Mouse (Mus musculus) forebrain, embryonic 12.5 days (tissue): ENCODE data around the gene Agap1. TPM values are rescaled to one million over a fixed set of nuclear protein-coding genes. Genes with fewer than 3 reads are reported as not detected.

Source experiments
- ATAC-seq: fragments of 200-750 bp; cut with Nextera tagmentation; 2 replicates; pipeline ENCODE4 v1.8.0; 2017; ENCODE audit warnings: moderate TSS enrichment; ENCODE audit not compliant: low FRiP score
- H3K27ac ChIP-seq: fragments of 300-500 bp; sonication (generic); 2 replicates; pipeline ENCODE4 v1.5.1; 2016; ENCODE audit warnings: mild to moderate bottlenecking
- H3K27me3 ChIP-seq: fragments of 300-500 bp; sonication (generic); 2 replicates; pipeline ENCODE4 v1.6.1; 2016; ENCODE audit warnings: mild to moderate bottlenecking
- H3K36me3 ChIP-seq: fragments of 300-500 bp; sonication (generic); replicated peaks from 2 replicates; pipeline ENCODE4 v1.6.1; 2016; ENCODE audit warnings: mild to moderate bottlenecking
- H3K4me1 ChIP-seq: fragments of 300-500 bp; sonication (generic); 2 replicates; pipeline ENCODE4 v1.6.1; 2016
- H3K4me2 ChIP-seq: fragments of 300-500 bp; sonication (generic); 2 replicates; pipeline ENCODE4 v1.6.1; 2016; ENCODE audit warnings: mild to moderate bottlenecking, moderate library complexity
- H3K4me3 ChIP-seq: fragments of 300-500 bp; sonication (generic); replicated peaks from 2 replicates; pipeline ENCODE4 v1.5.1; 2016; ENCODE audit warnings: mild to moderate bottlenecking
- H3K9ac ChIP-seq: fragments of 300-500 bp; sonication (generic); 2 replicates; pipeline ENCODE4 v1.6.1; 2016; ENCODE audit warnings: mild to moderate bottlenecking
- H3K9me3 ChIP-seq: fragments of 300-500 bp; sonication (generic); 2 replicates; pipeline ENCODE4 v1.6.1; 2016
- WGBS: fragments of 180-500 bp; shearing (Covaris S2); methylation state at CpG from one replicate; pipeline ENCODE4 v1.1.7; 2016; 5-methylcytosine and 5-hydroxymethylcytosine counted together
- polyA plus RNA-seq: library from polyadenylated mRNA; unstranded; fragments of >200 nt; fragmentation: Nextera tagmentation; extraction: Ambion mirVana; gene quantifications from 2 replicates; pipeline ENCODE4 v1.2.1, GENCODE M21; 2016

The Agap1 gene
- polyA plus RNA-seq, 1 experiment from 2014 or later: 49.9 TPM

DNA sequence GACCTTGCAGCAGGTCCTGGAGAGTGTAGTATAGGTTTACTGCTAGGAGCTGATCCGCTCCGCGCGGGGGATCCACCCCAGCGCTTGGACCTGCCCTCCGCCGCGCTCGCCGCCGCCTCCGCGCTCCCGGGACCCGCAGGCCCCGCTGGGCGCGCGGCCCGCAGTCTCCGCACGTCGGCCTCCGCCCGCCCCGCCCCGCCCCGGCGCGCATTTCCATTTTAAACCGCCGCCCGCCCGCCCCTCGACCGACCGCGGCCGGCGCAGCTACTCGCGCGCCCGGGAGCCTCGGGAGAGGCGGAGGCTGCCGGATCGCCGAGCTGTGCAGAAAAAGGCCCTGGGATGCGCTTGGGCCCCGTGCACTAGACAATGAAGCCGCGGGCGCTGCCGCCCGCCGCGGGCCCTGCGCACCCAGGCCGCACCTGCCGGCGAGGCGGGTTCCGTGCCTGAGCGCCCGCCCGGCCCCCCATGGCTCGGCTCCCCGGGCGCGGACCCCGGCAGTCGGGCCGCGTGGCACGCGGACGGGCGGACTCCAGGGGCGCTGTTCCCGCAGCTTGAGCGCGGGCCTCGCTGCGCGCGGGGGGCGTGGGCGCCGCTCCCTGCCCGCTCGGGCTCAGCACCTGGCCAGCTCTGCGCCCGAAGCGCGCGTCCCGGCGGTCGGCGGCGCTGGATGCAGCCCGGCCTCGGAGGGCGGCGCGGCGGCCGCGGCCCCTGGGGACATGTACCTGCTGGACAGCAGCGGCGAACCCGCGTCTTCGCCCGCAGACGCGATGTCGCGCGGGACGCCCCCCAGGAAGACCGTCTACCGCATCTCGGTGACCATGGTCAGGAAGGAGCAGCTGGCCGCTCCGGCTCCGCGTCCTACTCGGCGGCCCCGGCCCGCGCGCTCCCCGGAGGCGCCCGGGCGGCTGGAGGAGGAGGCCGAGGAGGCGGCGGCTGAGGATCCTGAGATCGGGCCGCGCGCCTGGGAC, 125.7 kb downstream of the Agap1 start:
- peaks cover 74% of the 10 kb centered on the region for H3K4me1 ChIP-seq

DNA sequence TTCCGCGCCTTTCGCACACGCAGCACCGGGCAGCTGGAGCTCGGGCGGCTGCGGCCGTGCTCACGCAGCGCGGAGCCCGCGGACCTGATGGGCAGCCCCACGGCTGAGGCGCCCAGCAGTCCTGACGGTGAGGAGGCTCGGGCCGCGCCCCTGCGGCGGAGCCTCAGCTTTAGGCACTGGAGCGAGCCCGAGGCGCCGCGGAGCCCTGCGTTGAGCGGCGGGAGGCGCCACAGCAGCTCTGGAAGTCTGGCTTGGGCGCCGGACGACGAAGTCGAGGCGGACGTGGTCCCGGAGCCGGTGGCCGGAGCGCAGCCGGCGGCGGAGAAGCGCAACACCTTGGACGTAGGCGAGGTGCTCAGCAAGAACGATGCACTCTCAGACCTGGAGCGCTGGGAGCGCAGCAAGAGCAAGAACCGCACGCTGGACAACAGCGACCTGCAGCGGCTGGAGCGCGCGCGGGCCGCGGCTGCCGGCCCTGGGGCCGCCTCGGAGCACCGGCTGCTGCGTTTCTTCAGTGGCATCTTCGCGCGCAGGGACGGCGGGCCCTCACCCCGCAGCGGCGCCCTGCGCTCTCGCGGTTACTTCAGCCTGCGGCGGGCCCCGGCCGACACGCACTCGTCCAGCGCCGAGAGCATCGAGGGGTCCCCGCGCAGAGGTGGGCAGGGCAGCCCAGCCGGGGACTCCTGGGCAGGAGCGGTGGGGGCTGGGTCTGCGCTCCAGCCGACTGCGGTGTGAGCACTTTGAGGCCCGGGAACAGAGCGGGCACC, 126.6 kb downstream of the Agap1 start:
- Histone ChIP-seq H3K4me3 (peak overlapping the region; percentile 75), H3K27me3 (peaks cover 21% of the 10 kb centered on the region; the same call in 1 of the 2 replicates), H3K9me3 (no peaks in the 10 kb centered on the region), H3K9ac (peak overlapping the region; percentile 90), H3K4me1 (peaks cover 73% of the 10 kb centered on the region), H3K4me2 (peak overlapping the region; percentile 99), H3K27ac (peak overlapping the region; percentile 96), H3K36me3 (no peaks in the 10 kb centered on the region)
- under 1% methylated on average over 94 of the region's 95 CpGs for WGBS
- ATAC-seq: peak; percentile 50

More for the DNA sequence above, 125.7 kb downstream of the Agap1 start:
- Histone ChIP-seq H3K4me2 (peak overlapping the region; percentile 99), H3K36me3 (no peaks in the 10 kb centered on the region), H3K4me3 (peak overlapping the region; percentile 75), H3K9me3 (no peaks in the 10 kb centered on the region), H3K27me3 (peaks cover 18% of the 10 kb centered on the region; the same call in 1 of the 2 replicates), H3K27ac (peak overlapping the region; percentile 96), H3K9ac (peak overlapping the region; percentile 90)
- WGBS: under 1% methylated on average over 131 of the region's 146 CpGs
- peak; percentile 82 for ATAC-seq

DNA sequence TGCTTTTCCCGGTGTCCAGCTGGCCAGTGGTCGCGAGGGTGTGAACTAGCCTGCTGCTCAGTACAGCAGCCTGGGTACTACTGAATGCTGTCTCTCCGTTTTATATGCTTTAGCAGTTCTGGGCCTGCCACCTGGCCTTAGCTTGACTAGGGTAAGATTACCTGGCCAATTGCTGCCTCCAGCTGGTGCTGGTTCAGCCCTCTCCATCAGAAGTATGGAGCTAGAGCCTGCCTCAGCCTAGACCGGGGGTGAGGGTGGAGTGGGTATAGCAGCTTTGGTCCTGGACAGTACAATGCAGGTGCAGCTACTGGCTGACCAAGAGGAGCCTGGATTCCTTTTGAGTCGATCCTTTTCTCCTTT, 127.1 kb downstream of the Agap1 start:
- no peak overlapping the region; the same call in 1 of the 2 replicates for H3K27ac ChIP-seq
- ATAC-seq: no peak
- H3K27me3 ChIP-seq: peaks cover 21% of the 10 kb centered on the region; the same call in 1 of the 2 replicates
- no peaks in the 10 kb centered on the region for H3K36me3 ChIP-seq
- H3K4me2 ChIP-seq: peak overlapping the region; percentile 99
- WGBS: 15% methylated on average over 6 of the region's 6 CpGs
- peak overlapping the region; percentile 75 for H3K4me3 ChIP-seq
- H3K4me1 ChIP-seq: peaks cover 73% of the 10 kb centered on the region
- H3K9ac ChIP-seq: peak overlapping the region; percentile 90
- no peaks in the 10 kb centered on the region for H3K9me3 ChIP-seq

DNA sequence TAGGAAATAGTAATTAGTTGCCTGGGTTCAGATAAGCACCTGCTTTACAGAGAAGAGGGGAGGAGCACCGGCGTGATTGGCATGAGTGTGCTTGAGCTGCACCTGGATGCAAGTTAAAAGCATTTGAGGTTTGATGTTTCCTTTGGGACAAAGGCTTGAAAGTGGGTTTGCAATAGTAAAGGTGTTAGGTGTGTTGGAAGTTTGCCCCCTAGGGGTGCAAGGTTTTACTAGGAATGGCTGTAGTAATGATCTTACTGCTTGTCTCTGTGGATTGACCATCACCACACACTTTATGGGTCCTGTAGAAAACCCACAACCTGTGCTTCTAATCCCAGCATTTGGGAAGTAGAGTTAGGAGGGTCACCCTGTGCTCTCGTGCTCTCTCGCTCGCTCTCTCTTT, 128.8 kb downstream of the Agap1 start:
- no peak for ATAC-seq
- WGBS: 87% methylated on average over 5 of the region's 5 CpGs
- H3K36me3 ChIP-seq: no peaks in the 10 kb centered on the region
- H3K4me1 ChIP-seq: peaks cover 74% of the 10 kb centered on the region
- peaks cover 21% of the 10 kb centered on the region; the same call in 1 of the 2 replicates for H3K27me3 ChIP-seq
- no peak overlapping the region for H3K27ac ChIP-seq
- H3K9ac ChIP-seq: no peak overlapping the region
- H3K4me3 ChIP-seq: no peak overlapping the region
- no peaks in the 10 kb centered on the region for H3K9me3 ChIP-seq
- H3K4me2 ChIP-seq: peak overlapping the region; percentile 99; the same call in 1 of the 2 replicates

DNA sequence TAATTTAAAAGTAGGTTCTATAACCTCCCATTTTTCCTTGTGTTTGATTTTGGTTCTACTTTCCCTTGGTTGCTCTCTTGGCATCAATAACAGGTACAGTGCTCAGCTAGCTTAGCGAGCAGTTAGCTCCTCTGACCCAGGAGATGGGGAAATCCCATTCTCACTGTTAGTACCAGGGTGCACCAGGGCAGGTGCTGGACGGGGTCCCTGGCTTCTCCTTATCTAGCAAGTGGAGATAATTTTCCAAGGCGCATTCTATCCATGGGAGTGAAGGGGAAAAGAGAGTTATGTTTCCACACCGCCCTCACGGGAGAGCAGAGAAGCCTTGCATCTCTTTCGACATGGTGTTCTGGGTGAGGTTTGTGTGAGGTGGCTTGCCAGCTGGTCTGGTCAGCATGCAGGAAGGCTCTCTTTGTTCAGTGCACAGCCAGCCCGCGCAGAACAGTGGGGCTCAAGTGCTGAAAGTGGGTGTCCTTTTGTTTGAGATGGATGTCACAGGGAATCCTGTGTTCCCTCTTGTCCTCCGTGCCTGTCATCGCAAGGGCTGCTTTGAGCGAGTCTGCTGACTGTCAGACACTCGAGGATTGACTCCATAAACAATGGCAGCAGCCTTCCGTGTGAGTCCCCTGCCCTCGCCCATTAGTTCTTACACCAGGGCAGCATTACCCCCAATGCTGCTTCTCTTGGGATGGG, 132.5 kb downstream of the Agap1 start:
- Histone ChIP-seq H3K36me3 (peaks cover 6% of the 10 kb centered on the region), H3K27ac (no peak overlapping the region), H3K27me3 (peaks cover 9% of the 10 kb centered on the region; the same call in 1 of the 2 replicates), H3K9ac (no peak overlapping the region), H3K4me2 (no peak overlapping the region), H3K4me1 (peaks cover 51% of the 10 kb centered on the region), H3K4me3 (no peak overlapping the region), H3K9me3 (0 out of 2 replicates have a peak, but pooled peaks cover 9% of the 10 kb centered on the region)
- no peak for ATAC-seq
- WGBS: 49% methylated on average over 14 of the region's 14 CpGs

DNA sequence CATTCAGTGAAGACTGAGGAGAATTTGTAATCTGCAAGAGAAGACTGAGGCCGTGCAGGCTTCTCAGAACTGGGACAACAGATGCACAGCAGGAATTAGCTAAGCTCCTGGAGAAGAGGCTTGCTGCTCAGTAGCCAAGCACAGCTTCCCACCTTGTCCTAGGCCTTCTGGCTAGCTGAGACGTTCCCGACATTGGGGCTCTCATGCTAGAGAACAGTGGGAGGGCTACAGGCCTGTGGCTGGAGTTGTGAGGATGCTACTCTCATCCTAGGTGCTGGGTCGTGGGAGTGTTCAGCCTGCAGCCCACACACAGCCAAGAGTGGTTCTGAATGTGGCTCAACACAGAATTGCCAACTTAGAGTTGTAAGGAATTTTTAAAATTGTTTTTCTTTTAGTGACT, 133.5 kb downstream of the Agap1 start:
- H3K36me3 ChIP-seq: peaks cover 6% of the 10 kb centered on the region
- 28% methylated on average over 4 of the region's 4 CpGs for WGBS
- no peak overlapping the region for H3K9ac ChIP-seq
- H3K4me1 ChIP-seq: peaks cover 41% of the 10 kb centered on the region
- 0 out of 2 replicates have a peak, but pooled peaks cover 3% of the 10 kb centered on the region for H3K27me3 ChIP-seq
- H3K4me2 ChIP-seq: no peak overlapping the region
- no peak for ATAC-seq
- no peak overlapping the region for H3K4me3 ChIP-seq
- 0 out of 2 replicates have a peak, but pooled peaks cover 9% of the 10 kb centered on the region for H3K9me3 ChIP-seq
- no peak overlapping the region for H3K27ac ChIP-seq

DNA sequence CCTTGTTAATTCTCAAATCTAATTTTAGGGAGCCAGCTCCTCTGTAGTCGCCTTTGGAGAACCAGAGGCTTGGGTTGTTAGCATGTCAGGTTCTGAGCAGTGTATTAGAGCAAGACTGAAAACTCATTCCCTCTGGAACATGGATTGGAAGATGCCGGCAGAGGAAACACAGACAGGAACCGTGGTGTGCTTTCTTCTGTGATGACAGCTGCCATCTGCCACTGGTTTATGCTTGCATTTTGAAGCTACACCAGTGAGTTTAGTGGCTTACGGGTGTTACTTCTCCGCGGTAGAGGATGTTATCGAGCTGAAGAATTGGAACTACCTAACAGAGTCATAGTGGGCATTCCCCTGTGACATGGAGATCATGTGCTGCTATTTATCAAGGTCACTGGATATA, 136.4 kb downstream of the Agap1 start:
- Histone ChIP-seq H3K9ac (no peak overlapping the region), H3K27me3 (0 out of 2 replicates have a peak, but pooled peaks cover 2% of the 10 kb centered on the region), H3K4me2 (no peak overlapping the region), H3K4me3 (no peak overlapping the region), H3K4me1 (peaks cover 26% of the 10 kb centered on the region), H3K27ac (no peak overlapping the region), H3K36me3 (peaks cover 6% of the 10 kb centered on the region), H3K9me3 (0 out of 2 replicates have a peak, but pooled peaks cover 9% of the 10 kb centered on the region)
- WGBS: 91% methylated on average over 7 of the region's 7 CpGs
- no peak for ATAC-seq

DNA sequence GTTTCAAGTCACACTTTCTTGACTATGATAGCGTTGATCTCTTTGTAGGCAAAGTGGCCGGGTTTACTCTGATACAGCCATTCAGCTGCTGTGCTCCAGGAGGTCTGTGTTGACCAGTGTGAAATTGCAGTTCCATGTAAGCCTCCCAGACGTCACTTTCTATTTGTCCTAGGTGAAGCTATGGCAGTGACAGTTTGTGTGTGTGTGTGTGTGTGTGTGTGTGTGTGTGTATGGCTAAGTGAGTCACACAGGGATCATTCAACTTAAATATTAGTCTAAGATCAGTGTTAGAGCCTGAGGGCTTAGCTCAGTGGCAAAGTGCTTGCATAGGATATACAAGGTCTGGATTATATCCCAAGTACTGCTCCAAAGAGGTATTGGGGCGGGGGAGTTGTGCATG, 138.6 kb downstream of the Agap1 start:
- Histone ChIP-seq H3K9ac (no peak overlapping the region), H3K4me3 (no peak overlapping the region), H3K36me3 (peaks cover 6% of the 10 kb centered on the region), H3K4me1 (peaks cover 5% of the 10 kb centered on the region; the same call in 1 of the 2 replicates), H3K4me2 (no peak overlapping the region), H3K27ac (no peak overlapping the region), H3K27me3 (no peaks in the 10 kb centered on the region), H3K9me3 (0 out of 2 replicates have a peak, but pooled peaks cover 9% of the 10 kb centered on the region)
- ATAC-seq: no peak
- WGBS: 80% methylated on average over 4 of the region's 4 CpGs

DNA sequence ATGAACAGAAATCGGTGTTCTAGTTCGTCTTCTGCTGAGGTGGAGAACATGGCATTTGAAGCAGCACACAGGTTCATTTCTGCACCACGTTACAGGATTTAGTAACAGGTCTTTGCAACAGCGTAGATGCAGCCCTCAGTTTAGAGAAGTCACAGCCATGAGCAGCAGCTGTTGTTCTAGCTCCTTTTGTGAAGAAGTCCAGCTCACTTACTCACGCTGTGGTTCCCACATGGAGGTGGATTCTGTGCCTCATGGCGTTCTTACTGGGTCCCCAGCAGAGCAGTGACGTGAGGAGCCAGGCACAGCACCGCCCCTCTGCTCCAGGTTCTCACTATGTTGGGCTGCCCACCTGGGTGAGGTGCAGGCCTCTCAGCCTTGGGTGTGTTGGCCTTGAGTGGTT, 140.4 kb downstream of the Agap1 start:
- WGBS: 91% methylated on average over 8 of the region's 8 CpGs
- H3K27ac ChIP-seq: no peak overlapping the region
- no peak overlapping the region for H3K9ac ChIP-seq
- H3K4me1 ChIP-seq: peaks cover 21% of the 10 kb centered on the region
- H3K36me3 ChIP-seq: peaks cover 6% of the 10 kb centered on the region
- H3K27me3 ChIP-seq: no peaks in the 10 kb centered on the region
- no peak for ATAC-seq
- H3K4me2 ChIP-seq: no peak overlapping the region
- 0 out of 2 replicates have a peak, but pooled peaks cover 9% of the 10 kb centered on the region for H3K9me3 ChIP-seq
- no peak overlapping the region for H3K4me3 ChIP-seq

DNA sequence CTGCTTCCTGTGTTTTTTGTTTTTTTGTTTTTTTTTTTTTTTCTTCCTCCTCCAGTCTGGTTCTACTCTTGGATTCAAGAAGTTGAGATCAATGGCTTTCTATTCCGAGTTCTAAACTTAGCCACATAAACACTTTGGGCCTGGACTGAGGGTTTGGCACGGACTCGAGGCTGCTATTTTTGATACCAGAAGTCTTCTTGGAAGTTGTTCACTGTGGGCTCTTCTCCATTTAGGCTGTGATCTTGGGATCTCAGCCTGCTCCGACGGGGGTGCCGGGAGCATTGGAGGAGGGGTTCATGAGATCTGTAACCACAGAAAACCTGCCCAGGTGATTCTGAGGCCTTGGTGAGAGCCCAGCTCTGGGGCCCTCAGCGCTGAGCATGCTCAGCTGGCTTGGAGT, 140.8 kb downstream of the Agap1 start:
- ATAC-seq: no peak
- H3K27me3 ChIP-seq: no peaks in the 10 kb centered on the region
- no peak overlapping the region for H3K4me2 ChIP-seq
- 97% methylated on average over 7 of the region's 7 CpGs for WGBS
- no peak overlapping the region for H3K4me3 ChIP-seq
- H3K9ac ChIP-seq: no peak overlapping the region
- 0 out of 2 replicates have a peak, but pooled peaks cover 9% of the 10 kb centered on the region for H3K9me3 ChIP-seq
- H3K36me3 ChIP-seq: peaks cover 6% of the 10 kb centered on the region
- no peak overlapping the region for H3K27ac ChIP-seq
- H3K4me1 ChIP-seq: peaks cover 25% of the 10 kb centered on the region

DNA sequence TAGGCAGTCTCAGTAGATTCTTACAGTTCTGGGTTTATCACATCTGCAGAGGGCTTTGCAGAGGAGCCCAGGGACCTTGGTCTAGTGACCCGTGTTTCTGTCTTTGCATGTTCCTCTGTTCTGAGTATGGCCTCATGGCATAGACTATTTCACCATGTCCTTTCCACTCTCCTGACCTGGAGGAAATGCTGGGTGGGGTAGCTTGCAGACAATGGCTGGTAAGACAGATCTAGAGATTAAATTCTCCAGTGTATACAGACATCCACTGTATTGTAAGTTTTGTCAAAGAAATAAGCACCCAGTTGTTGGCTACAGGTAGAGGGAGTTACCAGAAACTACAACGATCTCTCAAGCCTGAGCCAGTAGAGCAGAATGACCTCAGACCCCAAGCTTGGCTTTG, 141.6 kb downstream of the Agap1 start:
- no peak overlapping the region for H3K27ac ChIP-seq
- H3K27me3 ChIP-seq: no peaks in the 10 kb centered on the region
- H3K4me2 ChIP-seq: no peak overlapping the region
- H3K4me3 ChIP-seq: no peak overlapping the region
- H3K36me3 ChIP-seq: peaks cover 6% of the 10 kb centered on the region
- no peak for ATAC-seq
- H3K9ac ChIP-seq: no peak overlapping the region
- H3K9me3 ChIP-seq: 0 out of 2 replicates have a peak, but pooled peaks cover 8% of the 10 kb centered on the region
- 91% methylated on average over 2 of the region's 2 CpGs for WGBS
- peaks cover 31% of the 10 kb centered on the region for H3K4me1 ChIP-seq
